Mouse (Mus musculus) frontal cortex, postnatal 36 days (tissue): Measurements from ENCODE around the gene Prpsap1.
"Not testable (repeated sequence)": the region's sequence is repeated elsewhere in the genome, so short reads cannot be mapped to it uniquely, and the experiment has no call there.

ENCODE experiments used
- DNase-seq, 2 experiments: peaks; one replicate each; pipeline ENCODE4 v3.0.0; 2022; ENCODE audit warnings: low spot score in 2 of 2

Gene Prpsap1

GRCm38 (mm10) chr11:116429862-116430613 is 64.0 kb downstream of the Prpsap1 start:
- no peak for DNase-seq

DNA sequence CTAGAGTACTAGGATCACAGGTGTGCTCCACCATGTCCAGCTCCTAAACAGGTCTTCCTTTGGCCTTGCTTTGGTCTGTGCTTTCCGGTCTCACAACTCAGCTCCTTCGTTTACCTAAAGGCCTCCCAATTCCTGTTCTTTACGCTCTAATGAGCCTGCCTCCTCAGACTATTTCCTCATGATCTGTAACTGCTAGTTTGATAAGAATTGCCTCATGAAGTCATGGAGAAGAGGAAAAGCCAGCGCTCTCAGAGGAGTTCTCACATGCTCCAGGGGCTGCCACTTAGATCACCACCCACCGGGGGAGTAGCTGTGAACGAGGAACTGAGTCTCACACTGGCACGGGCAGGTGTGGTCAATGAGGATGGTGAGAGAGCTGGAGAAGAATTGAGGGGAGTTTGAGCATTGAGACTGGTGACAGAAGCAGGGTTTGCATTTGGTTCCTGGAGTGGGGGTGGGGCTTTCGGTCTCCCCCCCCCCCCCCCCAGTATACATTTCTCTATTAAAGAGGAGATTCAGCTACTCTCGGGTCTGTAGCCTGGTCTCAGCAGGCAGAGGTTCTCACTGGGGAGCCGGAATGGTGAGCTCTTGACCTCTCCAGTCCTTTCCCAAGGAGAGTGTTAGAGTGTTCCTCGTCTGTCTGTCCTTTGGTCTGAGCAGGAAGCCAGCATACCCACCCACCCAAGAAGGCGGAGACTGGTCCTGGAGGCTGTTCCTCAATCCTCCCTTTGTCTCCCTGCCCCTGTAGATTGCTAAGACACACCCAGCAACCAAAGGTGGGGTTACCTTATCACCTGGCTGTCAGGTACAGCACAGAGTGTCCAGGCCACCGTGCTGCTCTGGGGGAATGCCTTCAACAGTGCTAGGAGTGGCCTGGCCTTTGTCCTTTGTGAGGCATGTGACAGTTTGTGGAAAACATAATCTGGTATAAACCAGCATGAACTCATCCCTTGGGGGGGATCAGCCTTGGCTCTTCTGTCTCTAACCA is 64.8 kb downstream of the Prpsap1 start:
- DNase-seq: no peak

DNA sequence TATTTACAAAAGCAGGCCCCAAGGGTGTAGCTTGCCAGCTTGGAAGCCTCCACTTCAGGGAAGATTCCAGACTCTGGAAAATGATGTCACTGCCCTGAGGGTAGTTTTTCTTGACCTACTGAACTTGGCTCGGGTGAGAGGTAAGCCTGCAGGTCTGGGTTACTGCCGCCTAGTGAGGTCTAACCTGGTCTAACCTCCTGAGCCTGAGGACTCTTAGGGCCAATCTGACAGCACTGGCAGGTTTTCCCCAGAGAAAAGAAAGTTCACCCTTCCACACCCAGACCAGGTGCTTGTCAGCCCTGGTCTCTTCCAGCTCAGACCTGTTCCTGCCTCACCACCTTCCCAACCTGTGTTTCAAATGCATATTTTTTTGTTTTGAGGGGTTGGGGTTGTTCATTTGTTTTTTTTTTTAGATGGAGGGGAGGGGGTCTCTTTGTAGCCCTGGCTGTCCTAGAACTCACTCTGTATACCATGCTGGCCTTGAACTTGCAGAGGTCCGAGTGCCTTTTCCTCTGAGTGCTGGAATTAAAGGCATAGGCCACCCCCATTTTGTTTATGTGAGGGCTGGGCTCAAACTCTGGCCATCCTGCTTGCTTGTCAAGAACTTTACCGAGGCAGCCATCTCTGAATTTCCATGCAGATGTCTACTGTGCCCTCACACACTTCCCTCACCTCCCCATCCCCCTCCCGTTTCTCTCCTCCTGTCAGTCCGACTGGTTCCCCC is 67.0 kb downstream of the Prpsap1 start:
- DNase-seq: no peak

DNA sequence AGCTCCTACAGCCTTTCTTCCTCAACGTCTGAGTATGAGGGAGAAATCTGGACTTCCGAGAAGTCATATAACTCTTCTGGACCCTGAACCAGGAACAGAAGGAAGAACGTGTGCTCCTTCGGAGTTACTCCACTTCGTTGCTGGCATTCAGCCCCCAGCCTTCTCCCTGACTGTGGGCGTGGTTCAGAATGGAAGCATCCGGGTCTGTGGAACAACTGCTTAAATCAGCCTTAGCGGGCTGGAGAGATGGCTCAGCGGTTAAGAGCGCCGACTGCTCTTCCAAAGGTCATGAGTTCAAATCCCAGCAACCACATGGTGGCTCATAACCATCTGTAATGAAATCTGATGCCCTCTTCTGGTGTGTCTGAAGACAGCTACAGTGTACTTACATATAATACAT is 67.7 kb downstream of the Prpsap1 start:
- DNase-seq: not testable (repeated sequence)

- DNase-seq: no peak
Measured at GRCm38 (mm10) chr11:116424621-116425407, 69.2 kb downstream of the Prpsap1 start.

- no peak for DNase-seq
Measured at GRCm38 (mm10) chr11:116423782-116424620, 70.0 kb downstream of the Prpsap1 start.

GRCm38 (mm10) chr11:116423214-116423613 is 70.8 kb downstream of the Prpsap1 start:
- no peak for DNase-seq

GRCm38 (mm10) chr11:116422562-116422961 is 71.4 kb downstream of the Prpsap1 start:
- no peak for DNase-seq

GRCm38 (mm10) chr11:116421102-116421501 is 72.9 kb downstream of the Prpsap1 start:
- DNase-seq: no peak
